Mouse (Mus musculus): Measurements from ENCODE around the gene Tecr. TPM values are rescaled to one million over a fixed set of nuclear protein-coding genes. Genes with fewer than 3 reads are reported as not detected.

Gene Tecr
- polyA plus RNA-seq, 1 experiment from 2014 or later: 497 TPM

DNA sequence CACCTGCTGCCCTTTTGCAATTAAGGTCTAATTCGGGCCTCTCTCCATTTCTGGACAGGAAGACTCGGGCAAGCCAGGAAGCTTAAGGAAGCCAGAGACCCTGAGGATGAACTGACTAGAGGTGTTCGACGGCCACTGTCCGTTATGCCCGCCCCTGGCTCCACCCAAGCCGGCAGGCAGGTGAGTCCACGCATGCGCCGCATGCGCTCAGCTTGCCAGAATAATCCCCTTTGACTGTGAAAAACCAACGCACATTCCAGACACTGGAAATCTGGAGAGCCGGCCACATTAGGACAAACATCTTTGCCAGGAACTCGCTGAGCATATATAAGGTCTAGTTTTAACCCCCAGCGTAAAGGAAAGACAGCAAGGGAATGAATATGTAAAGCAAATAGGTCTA lies 24.5 kb downstream of the Tecr start:
- Histone ChIP-seq H3K27ac (replicated peaks; ENCODE audit: low read depth, low read length) (no peak overlapping the region), H3K36me3 (ENCODE audit: control insufficient read depth, insufficient read depth, low read length) (peaks cover 18% of the 10 kb centered on the region; the same call in 1 of the 2 replicates), H3K4me1 (ENCODE audit: control insufficient read depth, insufficient read depth, low read length) (peaks cover 7% of the 10 kb centered on the region), H3K27me3 (replicated peaks; ENCODE audit: control insufficient read depth, insufficient read depth, low read length) (no peaks in the 10 kb centered on the region), H3K4me2 (ENCODE audit: low read depth, low read length) (no peak overlapping the region), H3K9ac (ENCODE audit: low read depth, low read length) (no peak overlapping the region), H3K9me3 (ENCODE audit: control insufficient read depth, low read length) (no peaks in the 10 kb centered on the region), H3K4me3 (ENCODE audit: low read depth, low read length) (no peak overlapping the region)
- DNase-seq (ENCODE audit: low spot score) (no peak), ATAC-seq (ENCODE audit: low read depth) (no peak)
- 86% methylated on average over 15 of the region's 15 CpGs for WGBS

DNA sequence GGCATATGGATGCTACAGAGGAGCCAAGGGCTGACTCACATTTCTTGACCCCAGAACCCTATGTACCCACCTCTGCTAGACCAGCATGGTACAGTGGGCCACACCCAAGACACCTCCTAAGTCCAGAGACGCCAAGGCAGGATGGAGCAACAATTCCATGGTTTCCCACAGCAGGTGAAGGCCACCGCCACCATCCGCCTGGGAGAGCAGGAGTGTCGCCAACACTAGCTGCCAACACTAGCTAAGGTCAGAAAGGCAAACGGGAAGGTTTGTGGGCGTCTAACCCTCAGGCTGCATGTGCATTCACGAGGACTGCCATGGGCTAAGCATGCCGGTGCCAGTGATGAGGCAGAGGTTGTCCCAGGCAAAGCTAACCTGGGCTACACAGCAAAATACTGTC lies 25.5 kb downstream of the Tecr start:
- WGBS: 87% methylated on average over 8 of the region's 8 CpGs
- Histone ChIP-seq H3K9me3 (ENCODE audit: control insufficient read depth, low read length) (no peaks in the 10 kb centered on the region), H3K36me3 (ENCODE audit: control insufficient read depth, insufficient read depth, low read length) (peaks cover 18% of the 10 kb centered on the region; the same call in 1 of the 2 replicates), H3K4me1 (ENCODE audit: control insufficient read depth, insufficient read depth, low read length) (peaks cover 10% of the 10 kb centered on the region), H3K9ac (ENCODE audit: low read depth, low read length) (no peak overlapping the region), H3K4me3 (ENCODE audit: low read depth, low read length) (no peak overlapping the region), H3K4me2 (ENCODE audit: low read depth, low read length) (no peak overlapping the region), H3K27ac (replicated peaks; ENCODE audit: low read depth, low read length) (no peak overlapping the region), H3K27me3 (replicated peaks; ENCODE audit: control insufficient read depth, insufficient read depth, low read length) (no peaks in the 10 kb centered on the region)
- no peak for DNase-seq (ENCODE audit: low spot score)
- no peak for ATAC-seq (ENCODE audit: low read depth)

DNA sequence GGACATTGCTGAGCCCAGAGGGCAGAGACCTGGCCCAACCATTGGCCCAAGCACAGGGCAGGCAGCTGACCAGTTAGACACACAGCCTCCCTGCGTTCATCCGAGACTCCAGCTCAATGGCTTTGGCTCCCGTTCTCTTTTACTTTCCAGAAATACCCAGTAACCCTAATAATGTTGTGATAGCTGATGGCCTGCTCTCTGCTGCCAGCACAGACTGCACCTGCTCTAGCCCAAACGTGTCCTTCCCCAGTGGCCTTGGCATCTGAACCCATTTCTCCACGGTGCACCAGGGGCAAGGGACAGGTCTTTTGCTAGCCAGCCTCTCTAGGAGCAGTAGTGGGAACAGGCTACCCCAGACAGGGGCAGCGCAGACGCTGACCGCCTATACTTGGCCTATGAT lies 26.9 kb downstream of the Tecr start:
- no peaks in the 10 kb centered on the region for H3K27me3 ChIP-seq (replicated peaks; ENCODE audit: control insufficient read depth, insufficient read depth, low read length)
- H3K4me2 ChIP-seq (ENCODE audit: low read depth, low read length): no peak overlapping the region
- H3K36me3 ChIP-seq (ENCODE audit: control insufficient read depth, insufficient read depth, low read length): peaks cover 15% of the 10 kb centered on the region; the same call in 1 of the 2 replicates
- no peak overlapping the region for H3K9ac ChIP-seq (ENCODE audit: low read depth, low read length)
- no peak overlapping the region for H3K4me3 ChIP-seq (ENCODE audit: low read depth, low read length)
- no peaks in the 10 kb centered on the region for H3K9me3 ChIP-seq (ENCODE audit: control insufficient read depth, low read length)
- 84% methylated on average over 8 of the region's 8 CpGs for whole genome bisulfite sequencing
- H3K4me1 ChIP-seq (ENCODE audit: control insufficient read depth, insufficient read depth, low read length): peaks cover 21% of the 10 kb centered on the region
- ATAC-seq (ENCODE audit: low read depth) (no peak), DNase-seq (ENCODE audit: low spot score) (no peak)
- no peak overlapping the region for H3K27ac ChIP-seq (replicated peaks; ENCODE audit: low read depth, low read length)

DNA sequence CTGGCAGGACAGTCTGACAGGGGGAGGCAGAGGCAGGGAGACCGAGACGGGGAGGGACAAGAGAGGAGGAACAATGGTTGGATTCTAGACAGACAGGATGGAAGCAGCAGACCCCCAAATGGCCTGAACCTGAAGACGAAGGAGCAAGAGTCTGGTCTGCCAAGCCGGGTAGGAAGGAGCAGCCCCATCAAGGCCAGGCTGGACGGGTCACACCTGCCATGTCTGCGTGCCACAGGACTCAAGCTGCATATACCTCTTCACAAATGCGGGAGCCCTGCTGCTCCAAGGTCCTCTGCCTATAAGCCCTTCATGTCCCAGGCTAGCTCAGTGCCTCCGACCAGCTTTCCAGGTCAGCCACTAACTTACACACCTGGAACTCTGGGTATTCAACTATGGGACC lies 28.1 kb downstream of the Tecr start:
- H3K27me3 ChIP-seq (replicated peaks; ENCODE audit: control insufficient read depth, insufficient read depth, low read length): no peaks in the 10 kb centered on the region
- H3K27ac ChIP-seq (replicated peaks; ENCODE audit: low read depth, low read length): no peak overlapping the region
- no peak overlapping the region for H3K4me2 ChIP-seq (ENCODE audit: low read depth, low read length)
- 82% methylated on average over 8 of the region's 8 CpGs for WGBS
- DNase-seq (ENCODE audit: low spot score) (no peak), ATAC-seq (ENCODE audit: low read depth) (no peak)
- H3K9me3 ChIP-seq (ENCODE audit: control insufficient read depth, low read length): no peaks in the 10 kb centered on the region
- peaks cover 25% of the 10 kb centered on the region for H3K4me1 ChIP-seq (ENCODE audit: control insufficient read depth, insufficient read depth, low read length)
- H3K9ac ChIP-seq (ENCODE audit: low read depth, low read length): no peak overlapping the region
- no peak overlapping the region for H3K4me3 ChIP-seq (ENCODE audit: low read depth, low read length)
- H3K36me3 ChIP-seq (ENCODE audit: control insufficient read depth, insufficient read depth, low read length): 0 out of 2 replicates have a peak, but pooled peaks cover 11% of the 10 kb centered on the region

DNA sequence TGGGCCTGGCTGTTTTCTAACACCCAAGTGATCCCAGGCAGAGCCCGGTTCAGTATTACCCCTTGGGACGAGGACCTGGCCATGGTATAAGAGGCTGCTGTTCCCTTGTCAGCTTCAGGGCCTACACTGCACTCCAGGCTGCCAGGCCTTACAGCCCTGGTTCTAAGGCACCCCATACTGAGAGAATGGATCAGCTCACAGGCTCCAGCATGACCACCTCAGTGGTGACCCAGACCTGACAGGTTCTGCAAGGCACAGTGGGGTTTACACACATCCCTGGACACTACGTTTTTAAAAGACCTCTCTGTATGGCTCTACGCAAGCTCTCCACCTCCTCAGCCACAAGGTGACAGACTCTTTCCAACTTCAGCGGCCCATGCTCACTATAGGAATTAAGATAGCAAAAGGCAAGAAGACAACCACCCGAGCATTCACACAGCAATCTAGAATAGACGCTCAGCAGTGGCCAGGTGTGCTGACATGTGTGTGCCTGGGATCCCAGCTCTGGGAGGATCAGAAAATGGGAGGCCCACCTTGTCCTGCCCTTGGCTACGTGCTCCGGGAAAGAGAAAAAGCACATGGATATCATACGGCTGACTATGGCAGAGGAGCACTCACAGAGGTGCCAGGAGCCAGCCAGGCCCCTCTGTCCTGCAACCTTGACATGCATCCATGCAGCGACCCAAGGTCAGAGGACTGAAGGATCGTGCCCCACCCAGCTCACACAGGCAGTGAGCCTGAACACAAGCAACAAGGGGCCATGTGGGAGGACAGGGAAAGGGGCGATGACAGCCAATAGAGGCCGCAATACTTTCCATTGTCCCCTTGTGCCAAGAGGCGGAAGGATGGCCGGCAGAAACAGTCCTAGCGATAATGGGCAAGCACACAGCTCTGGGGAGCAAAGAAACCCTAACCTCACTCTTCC lies 29.4 kb downstream of the Tecr start:
- Histone ChIP-seq H3K27me3 (replicated peaks; ENCODE audit: control insufficient read depth, insufficient read depth, low read length) (no peaks in the 10 kb centered on the region), H3K9me3 (ENCODE audit: control insufficient read depth, low read length) (no peaks in the 10 kb centered on the region), H3K9ac (ENCODE audit: low read depth, low read length) (no peak overlapping the region), H3K4me1 (ENCODE audit: control insufficient read depth, insufficient read depth, low read length) (peaks cover 25% of the 10 kb centered on the region), H3K36me3 (ENCODE audit: control insufficient read depth, insufficient read depth, low read length) (peaks cover 15% of the 10 kb centered on the region), H3K4me2 (ENCODE audit: low read depth, low read length) (no peak overlapping the region), H3K4me3 (ENCODE audit: low read depth, low read length) (no peak overlapping the region), H3K27ac (replicated peaks; ENCODE audit: low read depth, low read length) (no peak overlapping the region)
- no peak for ATAC-seq (ENCODE audit: low read depth)
- 71% methylated on average over 17 of the region's 17 CpGs for WGBS
- no peak for DNase-seq (ENCODE audit: low spot score)

DNA sequence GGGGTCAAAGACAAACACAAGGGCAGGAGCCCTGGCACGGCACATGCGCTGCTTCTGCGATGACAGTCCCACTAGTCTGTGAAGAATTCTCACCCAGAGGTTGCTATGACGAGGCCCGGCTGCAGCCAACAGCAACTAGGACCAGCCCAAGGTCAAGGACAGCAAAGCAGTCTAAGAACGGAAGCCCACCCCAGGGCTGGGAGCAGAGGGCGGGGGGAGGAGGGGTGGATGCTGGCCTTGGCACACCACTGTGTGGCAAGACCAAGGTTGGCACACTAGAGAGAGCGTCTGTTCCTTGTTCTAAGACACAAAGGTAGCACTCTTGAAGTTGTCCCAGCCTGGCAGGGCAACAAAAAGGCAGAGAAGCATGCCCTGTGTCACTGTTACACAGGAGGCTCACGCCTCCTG lies 30.4 kb downstream of the Tecr start:
- peak overlapping the region; percentile 50; the same call in 1 of the 2 replicates for H3K27ac ChIP-seq (replicated peaks; ENCODE audit: low read depth, low read length)
- no peaks in the 10 kb centered on the region for H3K27me3 ChIP-seq (replicated peaks; ENCODE audit: control insufficient read depth, insufficient read depth, low read length)
- ATAC-seq (ENCODE audit: low read depth) (no peak), DNase-seq (ENCODE audit: low spot score) (no peak)
- H3K4me3 ChIP-seq (ENCODE audit: low read depth, low read length): no peak overlapping the region
- no peaks in the 10 kb centered on the region for H3K9me3 ChIP-seq (ENCODE audit: control insufficient read depth, low read length)
- H3K9ac ChIP-seq (ENCODE audit: low read depth, low read length): 0 out of 2 replicates have a peak overlapping the region, but pooled peaks have one; percentile 27
- peaks cover 25% of the 10 kb centered on the region for H3K4me1 ChIP-seq (ENCODE audit: control insufficient read depth, insufficient read depth, low read length)
- WGBS: 53% methylated on average over 9 of the region's 9 CpGs
- H3K4me2 ChIP-seq (ENCODE audit: low read depth, low read length): no peak overlapping the region
- H3K36me3 ChIP-seq (ENCODE audit: control insufficient read depth, insufficient read depth, low read length): peaks cover 25% of the 10 kb centered on the region

DNA sequence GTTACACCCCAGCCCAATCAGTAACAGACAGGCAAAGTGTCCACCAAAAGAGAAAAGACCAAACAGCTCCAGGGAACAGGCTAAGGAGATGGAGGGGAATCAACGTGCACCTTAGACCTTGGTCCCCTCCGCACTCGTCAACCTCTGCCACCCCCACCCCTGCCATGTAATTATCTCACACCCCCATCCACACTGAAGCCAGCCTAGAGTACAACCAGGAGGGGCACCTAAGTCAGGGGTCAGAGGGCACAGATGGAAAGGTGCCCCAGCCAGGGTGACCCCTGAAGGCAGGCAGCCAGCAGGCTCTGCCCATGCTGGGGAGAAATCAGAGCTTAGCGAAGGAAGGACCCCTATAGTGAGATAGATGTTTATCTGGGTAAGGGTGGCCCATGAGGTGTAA lies 30.9 kb downstream of the Tecr start:
- ATAC-seq (ENCODE audit: low read depth) (no peak), DNase-seq (ENCODE audit: low spot score) (no peak)
- Histone ChIP-seq H3K4me3 (ENCODE audit: low read depth, low read length) (no peak overlapping the region), H3K4me1 (ENCODE audit: control insufficient read depth, insufficient read depth, low read length) (peaks cover 25% of the 10 kb centered on the region), H3K27me3 (replicated peaks; ENCODE audit: control insufficient read depth, insufficient read depth, low read length) (no peaks in the 10 kb centered on the region), H3K4me2 (ENCODE audit: low read depth, low read length) (no peak overlapping the region), H3K9me3 (ENCODE audit: control insufficient read depth, low read length) (no peaks in the 10 kb centered on the region), H3K36me3 (ENCODE audit: control insufficient read depth, insufficient read depth, low read length) (peaks cover 29% of the 10 kb centered on the region), H3K9ac (ENCODE audit: low read depth, low read length) (peak overlapping the region; percentile 27; the same call in 1 of the 2 replicates), H3K27ac (replicated peaks; ENCODE audit: low read depth, low read length) (peak overlapping the region; percentile 50)
- 46% methylated on average over 4 of the region's 4 CpGs for WGBS

DNA sequence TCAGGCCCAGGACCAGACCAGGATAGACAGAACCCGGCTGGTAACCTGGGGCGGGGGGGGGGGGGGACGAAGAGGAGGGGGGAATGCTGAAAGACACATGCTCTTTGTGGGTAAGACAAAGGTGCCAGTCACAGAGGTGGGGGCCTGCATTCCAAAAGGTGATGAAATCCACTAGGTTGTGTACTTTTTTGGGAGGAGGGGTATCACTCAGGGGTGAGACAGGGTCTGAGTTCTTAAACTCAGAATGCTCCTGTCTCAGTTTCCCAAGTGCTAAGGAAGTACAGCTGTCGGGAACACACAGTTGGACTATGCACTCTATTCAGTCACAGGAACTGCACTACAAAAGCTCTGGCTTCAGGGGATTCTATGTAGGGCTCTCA lies 31.3 kb downstream of the Tecr start:
- no peaks in the 10 kb centered on the region for H3K9me3 ChIP-seq (ENCODE audit: control insufficient read depth, low read length)
- H3K4me3 ChIP-seq (ENCODE audit: low read depth, low read length): no peak overlapping the region
- 0 out of 2 replicates have a peak overlapping the region, but pooled peaks have one; percentile 43 for H3K9ac ChIP-seq (ENCODE audit: low read depth, low read length)
- DNase-seq (ENCODE audit: low spot score): peak; percentile 34
- 42% methylated on average over 3 of the region's 4 CpGs for WGBS
- peaks cover 25% of the 10 kb centered on the region for H3K4me1 ChIP-seq (ENCODE audit: control insufficient read depth, insufficient read depth, low read length)
- H3K27ac ChIP-seq (replicated peaks; ENCODE audit: low read depth, low read length): peak overlapping the region; percentile 50
- H3K4me2 ChIP-seq (ENCODE audit: low read depth, low read length): peak overlapping the region; percentile 24; the same call in 1 of the 2 replicates
- ATAC-seq (ENCODE audit: low read depth): no peak
- no peaks in the 10 kb centered on the region for H3K27me3 ChIP-seq (replicated peaks; ENCODE audit: control insufficient read depth, insufficient read depth, low read length)
- peaks cover 33% of the 10 kb centered on the region for H3K36me3 ChIP-seq (ENCODE audit: control insufficient read depth, insufficient read depth, low read length)
